Mouse (Mus musculus) urinary bladder, adult 2 months (tissue): Measurements from ENCODE around the gene Sox30. TPM values are rescaled to one million over a fixed set of nuclear protein-coding genes. Genes with fewer than 3 reads are reported as not detected.

Source experiments
- DNase-seq: peaks from one replicate; pipeline ENCODE4 v3.0.0; 2022; ENCODE audit warnings: low spot score
- polyA plus RNA-seq: library from polyadenylated mRNA; depleted of rRNA; stranded (reverse); fragments of >200 nt; gene quantifications from 2 replicates; pipeline ENCODE4 v1.2.3, GENCODE M21; 2012; rRNA removed

Gene Sox30
- polyA plus RNA-seq, result 0.16 and 0.26 TPM in 2 replicates

DNA sequence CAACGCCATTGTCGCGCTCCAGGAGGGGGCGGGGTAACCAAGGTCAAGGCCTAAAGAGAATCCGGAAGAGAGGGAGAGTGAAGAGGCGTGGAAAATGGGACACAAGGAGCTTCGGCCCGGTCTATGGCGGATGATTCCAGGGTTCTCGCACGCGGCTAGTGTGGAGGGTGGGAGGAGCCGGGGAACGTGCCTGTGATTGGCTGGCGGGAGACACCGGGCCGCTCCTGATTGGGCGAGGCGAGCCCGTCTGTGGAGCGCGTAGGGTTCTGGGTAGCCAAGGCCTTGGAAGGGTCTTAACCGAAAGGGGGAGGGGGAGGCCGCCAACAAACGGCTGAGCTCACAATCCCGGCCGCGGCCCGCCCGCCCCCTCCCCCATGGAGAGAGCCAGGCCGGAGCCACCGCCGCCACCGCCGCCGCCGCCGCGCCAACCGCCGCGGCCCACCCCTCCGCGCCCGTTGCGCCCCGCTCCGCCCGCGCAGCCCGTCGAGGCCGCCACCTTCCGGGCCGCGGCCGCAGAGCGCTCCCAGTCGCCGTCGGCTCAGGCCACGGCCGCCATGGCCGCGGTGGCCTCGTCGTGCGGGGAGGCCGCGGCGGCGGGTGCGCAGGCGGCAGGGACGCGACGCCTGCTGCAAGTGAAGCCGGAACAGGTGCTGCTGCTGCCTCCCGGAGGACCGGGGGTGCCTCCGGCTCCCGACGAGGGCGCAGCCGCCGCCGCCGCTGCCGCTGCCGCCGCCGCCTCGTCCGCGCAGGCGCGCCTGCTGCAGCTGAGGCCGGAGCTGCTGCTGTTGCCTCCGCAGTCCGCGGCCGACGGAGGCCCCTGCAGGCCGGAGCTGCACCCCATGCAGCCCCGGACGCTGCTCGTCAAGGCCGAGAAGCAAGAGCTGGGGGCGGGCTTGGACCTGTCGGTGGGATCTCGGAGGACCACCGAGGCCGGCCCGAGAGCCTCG lies at the start of gene Sox30:
Gene Sox30 (plus strand): TSS at position 365 of the 947 bp plus-strand sequence.
- peak; percentile 57 for DNase-seq

DNA sequence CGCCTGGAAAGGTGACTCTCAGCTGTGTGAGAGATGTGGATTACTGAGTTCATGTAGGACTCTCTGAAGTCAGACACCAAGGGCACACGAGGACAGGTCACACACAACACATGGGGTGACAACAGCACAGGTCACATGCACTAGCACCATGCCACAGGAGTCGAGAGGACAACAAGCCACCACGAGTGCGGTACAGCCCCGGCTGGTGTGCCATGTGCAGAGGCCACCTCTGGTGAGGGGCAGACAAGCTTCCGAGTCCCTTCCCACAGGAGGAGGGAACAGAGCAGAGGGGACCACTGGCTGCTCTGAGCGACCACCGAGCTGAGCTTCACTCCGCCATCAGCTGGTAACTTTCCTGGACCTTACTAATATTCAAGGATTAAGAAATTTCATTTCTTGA lies 47.3 kb upstream of the Sox30 start:
- no peak for DNase-seq

DNA sequence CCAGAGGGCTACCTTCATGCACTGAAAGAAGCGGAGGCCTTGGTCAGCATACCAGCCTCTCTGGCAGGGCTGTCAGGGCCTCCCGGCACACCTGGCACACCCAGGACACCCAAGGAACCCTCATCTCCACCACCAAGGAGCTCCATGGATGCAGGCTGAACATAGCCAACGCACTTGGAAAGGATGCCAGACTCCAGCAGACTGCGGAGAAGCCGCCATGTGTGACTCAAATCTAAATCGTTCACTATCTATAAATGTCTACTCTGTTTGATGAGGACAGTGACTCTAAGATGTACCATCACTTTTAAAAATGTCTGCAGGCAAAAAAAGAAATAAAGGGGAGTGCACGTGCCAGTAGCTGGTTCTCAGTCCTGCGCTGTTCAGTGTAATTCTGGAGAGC lies 42.6 kb upstream of the Sox30 start:
- DNase-seq, result no peak

GRCm38 (mm10) chr11:45938917-45939316 lies 41.2 kb upstream of the Sox30 start:
- no peak for DNase-seq

DNA sequence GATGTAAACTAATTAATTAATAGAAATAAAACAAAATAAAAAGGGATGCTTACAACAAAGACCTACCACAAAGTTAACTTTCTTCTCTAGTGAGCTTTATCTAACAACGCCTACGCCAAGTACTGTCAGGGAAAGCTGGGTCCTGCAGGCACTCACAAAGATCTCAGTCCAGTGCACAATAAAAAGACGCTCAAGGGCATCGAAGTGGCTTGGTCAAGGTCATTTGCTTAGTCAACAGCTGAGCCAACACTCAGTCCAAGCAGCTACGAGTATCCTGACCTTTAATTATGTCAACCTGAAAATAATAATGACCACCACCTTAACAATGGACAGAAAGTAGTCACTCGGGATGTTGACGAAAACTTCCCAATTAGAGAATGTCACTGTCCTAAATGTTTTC lies 37.8 kb upstream of the Sox30 start:
- no peak for DNase-seq

DNA sequence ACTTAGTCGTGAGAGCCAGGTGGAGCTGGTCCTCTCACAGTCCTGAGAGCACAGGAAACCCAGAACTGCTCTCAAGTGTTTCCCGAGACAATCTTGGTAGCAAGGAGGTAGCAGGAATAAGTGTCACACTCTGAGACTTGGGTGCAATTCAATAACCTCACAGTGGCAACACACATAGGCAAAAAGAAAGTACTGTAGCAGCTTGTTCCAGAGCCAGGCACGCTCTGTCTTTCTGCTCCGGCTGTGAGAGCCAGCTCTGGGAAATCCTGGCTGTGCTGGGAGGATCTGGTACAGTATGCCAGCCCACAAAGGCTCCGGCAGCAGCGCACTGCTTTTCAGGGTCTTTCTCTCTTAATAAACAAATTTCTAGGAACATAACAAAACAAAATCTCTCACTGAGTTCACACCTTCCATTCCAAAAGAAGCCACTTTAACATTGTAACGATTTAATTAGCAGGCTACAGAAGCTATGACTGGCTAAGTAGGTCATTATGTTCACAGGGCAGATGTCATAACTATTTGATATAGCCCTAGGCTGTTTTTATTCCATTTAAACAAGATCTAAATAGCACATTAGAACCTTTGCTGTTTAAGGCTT lies 36.9 kb upstream of the Sox30 start:
- DNase-seq, result no peak

DNA sequence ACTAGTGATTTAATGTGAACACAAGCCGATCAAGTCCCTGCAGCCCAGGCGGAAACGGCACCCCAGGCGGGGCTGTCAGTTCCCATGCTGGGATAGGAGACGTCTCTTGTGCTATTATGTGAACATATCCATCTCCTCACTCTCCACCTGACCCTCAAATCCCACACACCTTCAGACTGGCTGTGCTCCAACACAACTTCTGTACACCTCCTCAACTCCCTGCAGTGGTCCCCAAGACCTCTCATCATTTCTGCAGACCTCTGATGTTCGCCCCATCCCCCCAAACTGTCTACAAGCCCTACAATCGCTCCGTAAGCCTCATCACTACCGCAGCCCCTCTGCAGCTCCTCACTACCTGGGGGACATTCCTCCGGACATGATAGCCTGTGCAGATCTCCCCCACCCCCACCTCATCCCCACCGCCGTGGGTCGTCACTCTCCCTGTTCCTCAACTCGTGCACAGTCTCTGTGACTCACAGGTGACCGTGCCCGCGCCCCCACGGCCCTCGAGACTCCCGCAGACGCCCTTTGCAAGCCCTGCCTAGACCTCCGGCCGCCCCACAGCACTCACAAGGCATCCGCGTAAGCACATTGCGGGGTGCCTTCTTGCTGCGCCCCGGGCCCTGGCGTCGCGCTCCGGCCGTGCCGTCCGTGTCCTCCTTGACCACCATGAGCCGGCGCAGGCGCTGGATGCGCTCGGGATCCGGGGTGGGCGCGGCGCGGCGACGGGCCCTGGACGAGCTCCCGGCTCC lies 36.0 kb upstream of the Sox30 start:
- no peak for DNase-seq

DNA sequence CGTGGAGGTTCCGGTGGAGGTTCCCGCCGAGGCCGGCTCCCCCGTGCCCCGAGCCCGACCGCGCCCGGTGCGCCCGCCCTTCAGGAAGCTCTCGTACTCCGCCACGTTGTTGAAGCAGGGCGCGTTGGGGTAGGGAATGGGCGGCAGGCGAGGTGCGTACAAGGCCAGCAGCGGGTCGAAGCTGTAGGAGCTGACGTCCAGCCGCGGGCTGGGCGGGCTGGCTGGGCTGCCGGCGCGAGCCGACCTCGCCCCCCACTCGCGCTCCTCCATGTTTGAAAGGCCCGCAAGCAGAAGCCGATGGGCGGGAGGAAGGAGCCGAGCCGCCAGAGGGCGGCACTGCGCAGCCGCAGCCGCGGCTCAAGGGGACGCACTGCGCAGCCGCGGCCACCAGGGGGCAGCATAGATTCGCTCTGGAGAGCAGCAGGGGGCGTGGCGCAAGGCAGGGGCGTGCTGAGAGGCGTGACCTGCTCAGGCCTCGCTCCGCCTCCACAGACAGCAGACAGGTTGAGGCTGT lies 35.4 kb upstream of the Sox30 start, which contains the start of gene Lsm11:
Gene Lsm11 (minus strand): TSS at position 293 of the 514 bp plus-strand sequence.
- DNase-seq, result peak; percentile 100

DNA sequence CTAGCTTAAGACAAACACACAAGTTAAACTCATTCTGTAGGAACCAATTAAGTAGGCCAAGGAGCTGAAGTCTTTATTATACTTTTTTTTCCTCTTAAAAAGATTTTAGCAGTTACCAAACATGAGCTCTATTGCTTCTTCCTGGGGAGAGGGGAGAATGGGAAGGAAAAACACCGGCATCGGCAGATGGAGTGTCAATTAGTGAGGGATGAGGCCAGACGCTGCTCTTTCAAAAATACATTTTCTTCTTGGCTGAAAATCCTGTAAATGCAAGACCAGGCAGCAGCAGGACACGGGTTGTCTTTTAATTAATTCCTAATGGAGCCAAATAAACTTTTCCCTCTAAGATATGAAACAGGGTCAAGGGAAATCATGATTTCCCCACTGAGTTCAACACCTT lies 33.3 kb upstream of the Sox30 start:
- DNase-seq, result no peak

- no peak for DNase-seq
Observed at GRCm38 (mm10) chr11:45947491-45947890, 32.6 kb upstream of the Sox30 start.

GRCm38 (mm10) chr11:45955127-45955627 lies 24.9 kb upstream of the Sox30 start, which contains the start of gene Thg1l:
TSS of gene Thg1l (minus strand) at chr11:45955494.
- DNase-seq, result peak; percentile 85

GRCm38 (mm10) chr11:45959598-45959997 lies 20.5 kb upstream of the Sox30 start:
- DNase-seq, result no peak

DNA sequence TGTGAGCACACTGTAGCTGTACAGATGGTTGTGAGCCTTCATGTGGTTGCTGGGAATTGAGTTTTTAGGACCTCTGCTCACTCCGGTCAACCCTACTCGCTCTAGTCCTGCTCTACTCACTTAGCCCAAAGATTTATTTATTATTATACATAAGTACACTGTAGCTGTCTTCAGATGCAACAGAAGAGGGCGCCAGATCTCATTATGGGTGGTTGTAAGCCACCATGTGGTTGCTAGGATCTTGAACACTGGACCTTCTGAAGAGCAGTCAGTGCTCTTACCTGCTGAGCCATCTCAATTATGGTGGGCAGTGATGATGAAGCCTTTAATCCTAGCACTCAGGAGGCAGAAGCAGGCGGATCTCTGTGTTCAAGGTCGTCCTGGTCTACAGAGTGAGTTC lies 20.1 kb upstream of the Sox30 start:
- DNase-seq, result no peak

- no peak for DNase-seq
Observed at GRCm38 (mm10) chr11:45966896-45967295, 13.2 kb upstream of the Sox30 start.

GRCm38 (mm10) chr11:45968466-45968865 lies 11.6 kb upstream of the Sox30 start:
- DNase-seq, result no peak

GRCm38 (mm10) chr11:45973635-45974034 lies 6.5 kb upstream of the Sox30 start:
- DNase-seq, result no peak

DNA sequence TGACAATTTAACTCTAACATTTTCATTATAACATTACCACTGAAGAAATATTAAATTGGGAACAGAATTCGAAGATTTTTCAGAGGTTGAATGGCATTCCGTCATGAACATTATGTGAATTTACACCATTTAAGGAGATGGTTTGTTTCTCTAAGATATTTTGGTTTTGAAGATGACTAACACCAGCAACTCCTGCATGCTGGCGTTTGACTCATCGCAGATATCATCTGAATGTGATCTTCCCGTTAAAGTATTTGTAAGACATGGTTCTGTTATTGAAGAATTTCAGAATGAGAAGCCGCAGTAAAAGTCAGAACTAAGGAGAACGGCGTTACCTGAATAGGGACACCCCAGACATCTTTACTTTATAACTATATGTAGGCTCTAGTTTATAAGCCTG lies 5.6 kb upstream of the Sox30 start:
- no peak for DNase-seq

GRCm38 (mm10) chr11:45976061-45976460 lies 4.0 kb upstream of the Sox30 start:
- DNase-seq, result no peak

- no peak for DNase-seq
Observed at GRCm38 (mm10) chr11:45980893-45981253, 763 bp downstream of the Sox30 start.

- no peak for DNase-seq
Observed at GRCm38 (mm10) chr11:45991604-45992003, 11.5 kb downstream of the Sox30 start.

DNA sequence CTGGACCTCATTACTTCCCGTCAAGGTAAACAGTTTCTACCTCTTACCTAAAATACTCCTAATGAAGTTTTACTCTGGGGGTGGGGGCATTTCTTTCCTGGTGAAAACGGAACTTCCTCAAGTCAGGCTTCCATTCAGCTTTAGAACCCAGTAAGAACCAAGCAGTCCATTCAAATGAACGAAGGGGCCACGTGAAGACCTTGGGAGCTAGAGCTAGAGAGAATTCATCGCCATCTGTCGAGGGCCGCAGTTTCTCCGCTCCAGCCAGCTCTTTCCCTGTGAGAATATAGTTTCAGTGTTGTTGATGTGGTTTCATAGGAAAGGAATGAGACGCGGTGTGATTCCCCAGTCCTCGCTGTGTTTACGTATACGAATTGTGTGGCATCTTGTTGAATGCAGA lies 12.0 kb downstream of the Sox30 start:
- no peak for DNase-seq

GRCm38 (mm10) chr11:46016061-46016460 lies 36.0 kb downstream of the Sox30 start:
- peak; percentile 29 for DNase-seq
